Mouse (Mus musculus) stomach, embryonic 14.5 days (tissue): ENCODE data around the gene Spata48. TPM values are rescaled to one million over a fixed set of nuclear protein-coding genes. Genes with fewer than 3 reads are reported as not detected.

Experiments
- ATAC-seq: fragments of 200-750 bp; cut with Nextera tagmentation; 2 replicates; pipeline ENCODE4 v1.8.0; 2017; ENCODE audit warnings: low read depth, moderate TSS enrichment; ENCODE audit not compliant: insufficient number of reproducible peaks, insufficient read depth, low FRiP score
- H3K27ac ChIP-seq: fragments of 300-500 bp; sonication (generic); 2 replicates; pipeline ENCODE4 v1.5.1; 2014; ENCODE audit warnings: mild to moderate bottlenecking, low read length, moderate library complexity, mixed read lengths
- H3K27me3 ChIP-seq: fragments of 300-500 bp; sonication (generic); 2 replicates; pipeline ENCODE4 v1.6.1; 2014; ENCODE audit warnings: low read length, control low read depth, mixed read lengths; ENCODE audit not compliant: control insufficient read depth, insufficient read depth
- H3K36me3 ChIP-seq: fragments of 300-500 bp; sonication (generic); 2 replicates; pipeline ENCODE4 v1.6.1; 2014; ENCODE audit warnings: mild to moderate bottlenecking, control low read depth, low read length, moderate library complexity, mixed read lengths; ENCODE audit not compliant: control insufficient read depth, insufficient read depth
- H3K4me1 ChIP-seq: fragments of 300-500 bp; sonication (generic); 2 replicates; pipeline ENCODE4 v1.6.1; 2014; ENCODE audit warnings: low read length, control low read depth, mixed read lengths; ENCODE audit not compliant: control insufficient read depth, insufficient read depth
- H3K4me2 ChIP-seq: fragments of 300-500 bp; sonication (generic); replicated peaks from 2 replicates; pipeline ENCODE4 v1.6.1; 2014; ENCODE audit warnings: low read depth, low read length, control low read depth
- H3K4me3 ChIP-seq: fragments of 300-500 bp; sonication (generic); 2 replicates; pipeline ENCODE4 v1.5.1; 2014; ENCODE audit warnings: low read depth, low read length, control low read depth
- H3K9ac ChIP-seq: fragments of 300-500 bp; sonication (generic); replicated peaks from 2 replicates; pipeline ENCODE4 v1.6.1; 2014; ENCODE audit warnings: low read depth, mild to moderate bottlenecking, control low read depth, low read length, moderate library complexity, mixed read lengths
- H3K9me3 ChIP-seq: fragments of 300-500 bp; sonication (generic); 2 replicates; pipeline ENCODE4 v1.6.1; 2016; ENCODE audit warnings: low read depth, low read length, control low read depth; ENCODE audit not compliant: control insufficient read depth
- WGBS: fragments of 180-500 bp; shearing (Covaris S2); extraction: QIAGEN DNeasy Blood & Tissue Kit; methylation state at CpG from one replicate; pipeline ENCODE4 v1.1.7; 2014; 5-methylcytosine and 5-hydroxymethylcytosine counted together
- polyA plus RNA-seq: library from polyadenylated mRNA; unstranded; fragments of >200 nt; fragmentation: Nextera tagmentation; extraction: Ambion mirVana; gene quantifications from 2 replicates; pipeline ENCODE4 v1.2.1, GENCODE M21; 2014

Spata48 gene
- polyA plus RNA-seq, 1 experiment from 2014 or later: 2.3 TPM

DNA sequence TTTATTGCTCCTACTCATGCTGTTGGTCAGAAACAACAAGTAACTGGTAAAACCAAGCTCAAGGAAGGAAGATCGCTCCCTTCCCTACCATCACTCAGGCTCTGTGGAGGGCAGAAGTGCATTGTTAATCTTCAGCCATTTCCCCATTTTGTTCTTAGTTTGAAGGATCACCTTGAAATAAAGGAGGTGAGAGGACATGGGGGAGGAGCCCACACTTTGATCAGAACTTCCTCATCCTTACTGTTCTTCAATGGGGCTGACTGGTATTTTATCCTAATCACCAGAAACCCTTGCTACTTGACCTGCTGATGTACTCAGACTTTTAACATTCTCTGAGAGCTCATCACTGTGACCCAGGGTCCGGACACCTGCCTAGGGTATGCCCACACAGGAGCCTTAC is 33.8 kb downstream of the Spata48 start:
- H3K4me3 ChIP-seq: no peak overlapping the region
- no peaks in the 10 kb centered on the region for H3K4me1 ChIP-seq
- H3K27ac ChIP-seq: no peak overlapping the region
- H3K4me2 ChIP-seq: no peak overlapping the region
- H3K27me3 ChIP-seq: no peaks in the 10 kb centered on the region
- no peaks in the 10 kb centered on the region for H3K36me3 ChIP-seq
- no peaks in the 10 kb centered on the region for H3K9me3 ChIP-seq
- no peak for ATAC-seq
- no peak overlapping the region for H3K9ac ChIP-seq
- 96% methylated on average over 2 of the region's 2 CpGs for WGBS

- 22% methylated on average over 10 of the region's 10 CpGs for WGBS
- H3K27me3 ChIP-seq: no peaks in the 10 kb centered on the region
- H3K4me1 ChIP-seq: no peaks in the 10 kb centered on the region
- no peak overlapping the region for H3K27ac ChIP-seq
- no peaks in the 10 kb centered on the region for H3K9me3 ChIP-seq
- no peak overlapping the region for H3K9ac ChIP-seq
- no peak for ATAC-seq
- H3K4me3 ChIP-seq: no peak overlapping the region
- H3K36me3 ChIP-seq: no peaks in the 10 kb centered on the region
- no peak overlapping the region for H3K4me2 ChIP-seq
These were observed 38.0 kb downstream of the Spata48 start for GRCm38 (mm10) chr11:11499944-11500343.

GRCm38 (mm10) chr11:11506187-11506586 is 44.3 kb downstream of the Spata48 start:
- ATAC-seq: no peak
- H3K9me3 ChIP-seq: no peaks in the 10 kb centered on the region
- H3K4me2 ChIP-seq: no peak overlapping the region
- no peaks in the 10 kb centered on the region for H3K4me1 ChIP-seq
- no peaks in the 10 kb centered on the region for H3K27me3 ChIP-seq
- H3K4me3 ChIP-seq: no peak overlapping the region
- no peak overlapping the region for H3K9ac ChIP-seq
- WGBS: 71% methylated on average over 2 of the region's 2 CpGs
- H3K36me3 ChIP-seq: no peaks in the 10 kb centered on the region
- no peak overlapping the region for H3K27ac ChIP-seq

- no peaks in the 10 kb centered on the region for H3K27me3 ChIP-seq
- WGBS: 57% methylated on average over 2 of the region's 2 CpGs
- no peak overlapping the region for H3K9ac ChIP-seq
- H3K4me3 ChIP-seq: no peak overlapping the region
- ATAC-seq: no peak
- H3K36me3 ChIP-seq: no peaks in the 10 kb centered on the region
- no peaks in the 10 kb centered on the region for H3K9me3 ChIP-seq
- no peak overlapping the region for H3K27ac ChIP-seq
- no peak overlapping the region for H3K4me2 ChIP-seq
- H3K4me1 ChIP-seq: no peaks in the 10 kb centered on the region
These were observed 47.5 kb downstream of the Spata48 start for GRCm38 (mm10) chr11:11509413-11509812.

- Histone ChIP-seq H3K27ac (no peak overlapping the region), H3K4me1 (no peaks in the 10 kb centered on the region), H3K9me3 (no peaks in the 10 kb centered on the region), H3K4me2 (no peak overlapping the region), H3K27me3 (no peaks in the 10 kb centered on the region), H3K9ac (no peak overlapping the region), H3K36me3 (no peaks in the 10 kb centered on the region), H3K4me3 (no peak overlapping the region)
- 35% methylated on average over 2 of the region's 2 CpGs for WGBS
- no peak for ATAC-seq
These were observed 50.2 kb downstream of the Spata48 start for GRCm38 (mm10) chr11:11512056-11512455.

GRCm38 (mm10) chr11:11513008-11513799 is 51.3 kb downstream of the Spata48 start:
- Histone ChIP-seq H3K27ac (no peak overlapping the region), H3K9ac (no peak overlapping the region), H3K9me3 (no peaks in the 10 kb centered on the region), H3K4me2 (no peak overlapping the region), H3K4me1 (no peaks in the 10 kb centered on the region), H3K27me3 (no peaks in the 10 kb centered on the region), H3K36me3 (no peaks in the 10 kb centered on the region), H3K4me3 (no peak overlapping the region)
- WGBS: 62% methylated on average over 2 of the region's 2 CpGs
- ATAC-seq: no peak

GRCm38 (mm10) chr11:11514920-11515319 is 53.0 kb downstream of the Spata48 start:
- 89% methylated on average over 4 of the region's 4 CpGs for WGBS
- H3K36me3 ChIP-seq: no peaks in the 10 kb centered on the region
- no peak overlapping the region for H3K9ac ChIP-seq

GRCm38 (mm10) chr11:11517781-11518435 is 56.0 kb downstream of the Spata48 start:
- Histone ChIP-seq H3K4me3 (no peak overlapping the region), H3K4me1 (no peaks in the 10 kb centered on the region), H3K36me3 (no peaks in the 10 kb centered on the region), H3K9me3 (no peaks in the 10 kb centered on the region), H3K4me2 (no peak overlapping the region), H3K27me3 (no peaks in the 10 kb centered on the region), H3K27ac (no peak overlapping the region), H3K9ac (no peak overlapping the region)
- no peak for ATAC-seq
- 86% methylated on average over 1 of the region's 1 CpGs for WGBS

More at GRCm38 (mm10) chr11:11514920-11515319, 53.0 kb downstream of the Spata48 start:
- Histone ChIP-seq H3K4me2 (no peak overlapping the region), H3K9me3 (no peaks in the 10 kb centered on the region), H3K4me1 (no peaks in the 10 kb centered on the region), H3K27ac (no peak overlapping the region), H3K4me3 (no peak overlapping the region), H3K27me3 (no peaks in the 10 kb centered on the region)
- no peak for ATAC-seq
